Mouse (Mus musculus) erythroblast, embryonic 14.5 days (primary cell): Measurements from ENCODE around the gene Smim14. TPM values are rescaled to one million over a fixed set of nuclear protein-coding genes. Genes with fewer than 3 reads are reported as not detected.

Source experiments
- H3K27me3 ChIP-seq: 2 replicates; pipeline ENCODE4 v1.6.1; 2012; ENCODE audit warnings: inconsistent platforms; ENCODE audit not compliant: control insufficient read depth
- H3K36me3 ChIP-seq: 2 replicates; pipeline ENCODE4 v1.6.1; 2012; ENCODE audit warnings: mild to moderate bottlenecking, inconsistent platforms; ENCODE audit not compliant: control insufficient read depth
- H3K4me1 ChIP-seq: 2 replicates; pipeline ENCODE4 v1.6.1; 2012; ENCODE audit warnings: inconsistent platforms; ENCODE audit not compliant: control insufficient read depth
- H3K4me3 ChIP-seq: replicated peaks from 2 replicates; pipeline ENCODE3; 2012; ENCODE audit warnings: moderate library complexity, mild to moderate bottlenecking, inconsistent platforms
- H3K9me3 ChIP-seq: 2 replicates; pipeline ENCODE4 v1.6.1; 2012; ENCODE audit warnings: low read length, inconsistent platforms, mixed read lengths; ENCODE audit not compliant: control insufficient read depth
- GATA1 ChIP-seq: IDR thresholded peaks from 2 replicates; pipeline ENCODE4 v1.6.1; 2012; ENCODE audit warnings: low read length, inconsistent platforms, mixed read lengths
- TAL1 ChIP-seq: IDR thresholded peaks from 3 replicates; pipeline ENCODE4 v1.6.1; 2012; ENCODE audit warnings: low read length, inconsistent platforms, mixed read lengths
- polyA plus RNA-seq: library from polyadenylated mRNA; stranded (reverse); fragments of >175 nt; gene quantifications from 2 replicates; pipeline ENCODE4 v1.2.3, GENCODE M21; 2012

Smim14 gene
- polyA plus RNA-seq, 1 experiment = 0.21 TPM

DNA sequence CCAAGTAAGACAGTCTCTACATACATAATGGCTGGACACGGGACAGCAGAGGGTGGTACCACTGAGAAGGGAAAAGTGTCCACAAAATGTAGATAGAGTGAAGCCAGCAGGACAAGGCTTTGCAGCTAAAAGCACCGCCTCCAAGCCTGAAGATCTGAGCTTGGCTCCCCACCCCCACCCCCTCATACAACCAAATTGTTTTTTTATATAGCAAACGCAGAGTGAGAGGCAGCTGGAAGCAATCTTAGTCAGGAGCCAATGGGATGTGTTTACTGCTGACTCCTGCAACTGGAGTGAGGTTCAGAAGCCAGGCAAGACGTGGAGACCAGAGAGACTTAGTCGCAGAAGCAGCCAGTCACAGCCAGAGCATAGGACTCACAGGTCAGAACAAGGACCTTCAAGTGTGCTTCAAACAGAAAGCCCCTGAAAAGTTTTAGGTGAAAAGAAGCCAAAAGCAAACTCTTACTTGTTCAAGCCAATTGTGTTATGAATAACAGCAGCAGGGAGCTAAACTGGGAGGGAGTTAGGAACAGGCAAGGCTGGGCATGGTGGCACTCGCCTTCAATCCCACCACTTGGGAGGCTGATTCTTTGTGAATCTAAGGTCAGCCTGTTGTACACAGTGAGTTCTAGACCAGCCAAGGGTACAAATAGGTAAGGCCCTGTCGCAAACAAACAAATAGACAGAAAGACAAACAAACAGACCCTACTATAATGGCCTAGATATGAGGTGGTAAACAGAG, 79.7 kb downstream of the Smim14 start:
- Histone ChIP-seq H3K36me3 (peaks cover 2% of the 10 kb centered on the region; the same call in 1 of the 2 replicates), H3K27me3 (no peaks in the 10 kb centered on the region), H3K4me1 (no peaks in the 10 kb centered on the region; the same call in 1 of the 2 replicates), H3K4me3 (no peak overlapping the region), H3K9me3 (no peaks in the 10 kb centered on the region)
- TF ChIP-seq TAL1 (no peak), GATA1 (no peak)

DNA sequence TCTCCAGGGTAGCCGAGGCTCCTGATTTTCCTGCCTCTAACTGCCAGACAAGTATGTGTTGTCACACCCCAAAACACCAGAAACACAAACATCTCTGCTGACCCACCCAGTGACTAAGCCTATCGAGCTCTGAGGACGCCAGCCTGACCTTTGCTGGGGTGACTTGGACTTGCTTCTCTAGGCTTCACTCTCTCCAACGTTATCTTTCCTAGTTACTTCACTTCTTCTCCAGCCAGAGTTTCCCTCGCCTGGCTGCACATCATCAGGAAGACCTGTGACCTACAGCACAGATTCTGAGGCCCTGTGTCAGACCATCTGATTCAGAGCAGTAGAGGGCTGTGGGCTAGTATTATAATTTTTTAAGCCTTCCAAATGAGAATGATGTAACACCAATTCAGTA, 82.2 kb downstream of the Smim14 start:
- Histone ChIP-seq H3K4me3 (no peak overlapping the region), H3K4me1 (no peaks in the 10 kb centered on the region; the same call in 1 of the 2 replicates), H3K9me3 (no peaks in the 10 kb centered on the region), H3K36me3 (peaks cover 2% of the 10 kb centered on the region; the same call in 1 of the 2 replicates), H3K27me3 (no peaks in the 10 kb centered on the region)
- TF ChIP-seq TAL1 (no peak), GATA1 (no peak)

GRCm38 (mm10) chr5:65448941-65449340, 88.0 kb downstream of the Smim14 start:
- Histone ChIP-seq H3K27me3 (no peaks in the 10 kb centered on the region), H3K4me1 (no peaks in the 10 kb centered on the region), H3K36me3 (no peaks in the 10 kb centered on the region; the same call in 1 of the 2 replicates), H3K4me3 (no peak overlapping the region), H3K9me3 (no peaks in the 10 kb centered on the region)
- TF ChIP-seq TAL1 = no peak
- TF ChIP-seq GATA1 = no peak

DNA sequence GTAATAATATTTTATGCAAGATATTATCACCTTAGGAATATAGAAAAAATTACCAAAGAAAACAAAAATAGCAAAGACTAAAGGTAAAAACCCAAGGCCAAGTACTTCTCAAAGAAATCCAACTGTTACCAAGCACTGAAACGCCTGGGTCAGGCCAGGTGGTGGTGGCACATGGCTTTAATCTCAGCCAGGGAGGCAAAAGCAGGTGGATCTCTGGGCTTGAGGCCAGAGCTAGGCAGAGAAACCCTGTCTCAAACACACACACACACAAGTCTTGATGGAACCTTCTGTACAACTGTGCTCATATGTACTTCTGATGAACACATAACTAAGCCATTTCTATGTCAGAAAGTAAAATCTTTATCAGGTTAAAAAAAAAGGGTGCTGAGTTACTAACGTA, 89.2 kb downstream of the Smim14 start:
- Histone ChIP-seq H3K27me3 (no peaks in the 10 kb centered on the region), H3K4me1 (peaks cover 2% of the 10 kb centered on the region; the same call in 1 of the 2 replicates), H3K9me3 (no peaks in the 10 kb centered on the region), H3K36me3 (no peaks in the 10 kb centered on the region; the same call in 1 of the 2 replicates), H3K4me3 (no peak overlapping the region)
- TF ChIP-seq TAL1 (no peak), GATA1 (no peak)

GRCm38 (mm10) chr5:65446756-65447155, 90.2 kb downstream of the Smim14 start:
- Histone ChIP-seq H3K9me3 (no peaks in the 10 kb centered on the region), H3K27me3 (no peaks in the 10 kb centered on the region), H3K4me3 (no peak overlapping the region), H3K36me3 (no peaks in the 10 kb centered on the region; the same call in 1 of the 2 replicates), H3K4me1 (peaks cover 2% of the 10 kb centered on the region; the same call in 1 of the 2 replicates)
- no peak for TF ChIP-seq GATA1
- TF ChIP-seq TAL1 = no peak

GRCm38 (mm10) chr5:65444981-65445380, 92.0 kb downstream of the Smim14 start:
- Histone ChIP-seq H3K27me3 (no peaks in the 10 kb centered on the region; the same call in 1 of the 2 replicates), H3K9me3 (no peaks in the 10 kb centered on the region), H3K4me3 (no peak overlapping the region), H3K4me1 (peaks cover 4% of the 10 kb centered on the region; the same call in 1 of the 2 replicates), H3K36me3 (no peaks in the 10 kb centered on the region; the same call in 1 of the 2 replicates)
- no peak for TF ChIP-seq GATA1
- TF ChIP-seq TAL1 = no peak

GRCm38 (mm10) chr5:65438041-65438440, 98.9 kb downstream of the Smim14 start:
- TF ChIP-seq TAL1 = no peak
- no peaks in the 10 kb centered on the region for H3K9me3 ChIP-seq
- H3K4me1 ChIP-seq = peaks cover 23% of the 10 kb centered on the region
- no peaks in the 10 kb centered on the region for H3K36me3 ChIP-seq
- no peak overlapping the region for H3K4me3 ChIP-seq
- H3K27me3 ChIP-seq = peaks cover 21% of the 10 kb centered on the region

DNA sequence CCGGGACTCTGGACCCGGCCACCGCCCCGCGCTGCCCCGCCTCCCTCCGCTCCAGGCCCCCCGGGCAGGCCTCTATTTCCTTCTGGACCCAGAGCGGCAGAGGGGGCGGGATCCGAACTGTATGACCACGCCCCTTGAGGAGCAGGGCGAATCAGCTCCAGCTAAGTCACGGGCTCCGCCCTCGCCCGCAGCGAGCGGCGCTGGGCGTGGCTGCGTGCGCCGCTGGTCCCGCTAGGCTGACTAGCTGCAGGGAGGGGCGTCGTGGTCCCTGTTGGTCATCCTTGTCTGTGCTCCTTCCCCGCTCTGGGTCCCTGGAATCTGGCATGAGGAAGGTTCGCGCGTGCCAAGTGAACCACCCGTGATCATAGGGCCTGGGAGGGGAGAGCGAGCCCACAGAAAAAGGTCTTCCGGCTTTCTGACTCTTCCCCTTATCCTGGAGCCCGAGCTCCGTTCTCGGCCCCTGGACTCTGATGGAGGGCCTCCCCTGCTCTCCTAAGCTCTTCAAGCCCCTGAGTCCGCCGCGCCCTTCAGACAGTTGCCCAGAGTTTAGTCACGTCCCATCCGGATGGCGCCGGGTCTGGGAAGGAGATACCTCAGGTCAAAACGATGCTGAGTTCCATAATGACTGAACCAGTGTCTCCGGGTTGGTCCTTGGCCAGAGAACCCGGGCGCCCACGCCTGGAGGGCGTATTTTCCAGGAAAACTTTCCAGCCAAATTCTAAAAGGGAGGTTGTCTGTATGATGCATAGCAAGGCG, 101.0 kb downstream of the Smim14 start, which contains the start of gene Ugdh:
Ugdh (minus strand) TSS at position 144 of the 756 bp plus-strand sequence.
- no peak for TF ChIP-seq GATA1
- TF ChIP-seq TAL1 = no peak
- H3K27me3 ChIP-seq = peaks cover 21% of the 10 kb centered on the region
- H3K4me3 ChIP-seq = peak within 1 kb of the TSS; percentile 88
- peaks cover 23% of the 10 kb centered on the region for H3K4me1 ChIP-seq
- H3K36me3 ChIP-seq = no peaks in the 10 kb centered on the region
- no peaks in the 10 kb centered on the region for H3K9me3 ChIP-seq

DNA sequence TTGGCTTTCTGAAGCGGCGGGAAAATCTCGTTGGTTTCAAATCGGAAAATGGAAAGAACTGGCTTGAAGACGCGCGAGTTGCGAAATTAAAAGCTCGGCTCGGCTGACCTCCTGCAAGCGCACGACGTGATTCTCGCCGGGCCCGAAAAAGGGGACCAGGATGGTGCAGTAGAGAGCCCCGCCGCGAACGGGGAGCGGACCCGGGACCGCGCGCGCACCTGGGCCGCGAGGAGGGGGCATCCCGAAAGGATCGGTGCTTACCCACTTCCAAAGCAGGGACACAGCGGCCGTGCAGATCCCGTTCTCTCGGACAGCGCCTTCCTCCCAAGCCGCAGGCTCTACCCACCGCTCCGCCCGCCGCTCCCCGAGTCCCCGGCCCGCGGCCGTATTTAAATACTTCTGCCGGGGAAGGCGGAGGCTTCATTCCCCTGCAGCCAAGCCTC, 101.6 kb downstream of the Smim14 start:
- Histone ChIP-seq H3K9me3 (no peaks in the 10 kb centered on the region), H3K36me3 (no peaks in the 10 kb centered on the region), H3K4me3 (peak overlapping the region; percentile 88), H3K27me3 (peaks cover 21% of the 10 kb centered on the region), H3K4me1 (peaks cover 21% of the 10 kb centered on the region)
- TF ChIP-seq GATA1 = no peak
- TF ChIP-seq TAL1 = no peak
